Mouse (Mus musculus) kidney, embryonic 14.5 days (tissue): ENCODE data around the gene Rbm8a. TPM values are rescaled to one million over a fixed set of nuclear protein-coding genes. Genes with fewer than 3 reads are reported as not detected.
"Not testable (repeated sequence)": the region's sequence is repeated elsewhere in the genome, so short reads cannot be mapped to it uniquely, and the experiment has no call there.

Experiments used
- ATAC-seq: fragments of 200-750 bp; cut with Nextera tagmentation; 2 replicates; pipeline ENCODE4 v1.8.0; 2017; ENCODE audit warnings: moderate number of reproducible peaks, mild to moderate bottlenecking, moderate TSS enrichment, moderate library complexity; ENCODE audit not compliant: low FRiP score, low TSS enrichment
- H3K27ac ChIP-seq: fragments of 300-500 bp; sonication (generic); 2 replicates; pipeline ENCODE4 v1.5.1; 2014; ENCODE audit warnings: low read depth, mild to moderate bottlenecking, low read length, moderate library complexity, mixed read lengths
- H3K27me3 ChIP-seq: fragments of 300-500 bp; sonication (generic); 2 replicates; pipeline ENCODE4 v1.6.1; 2014; ENCODE audit warnings: mild to moderate bottlenecking, low read length; ENCODE audit not compliant: control insufficient read depth, insufficient read depth
- H3K36me3 ChIP-seq: fragments of 300-500 bp; sonication (generic); 2 replicates; pipeline ENCODE4 v1.6.1; 2014; ENCODE audit warnings: low read length, mixed read lengths; ENCODE audit not compliant: control insufficient read depth, insufficient read depth
- H3K4me1 ChIP-seq: fragments of 300-500 bp; sonication (generic); 2 replicates; pipeline ENCODE4 v1.6.1; 2014; ENCODE audit warnings: low read length, mixed read lengths; ENCODE audit not compliant: control insufficient read depth, insufficient read depth
- H3K4me2 ChIP-seq: fragments of 300-500 bp; sonication (generic); replicated peaks from 2 replicates; pipeline ENCODE4 v1.6.1; 2014; ENCODE audit warnings: low read depth, mild to moderate bottlenecking, low read length
- H3K4me3 ChIP-seq: fragments of 300-500 bp; sonication (generic); 2 replicates; pipeline ENCODE4 v1.5.1; 2014; ENCODE audit warnings: mild to moderate bottlenecking, low read length
- H3K9ac ChIP-seq: fragments of 300-500 bp; sonication (generic); 2 replicates; pipeline ENCODE4 v1.6.1; 2014; ENCODE audit warnings: low read depth, mild to moderate bottlenecking, low read length, moderate library complexity
- H3K9me3 ChIP-seq: fragments of 300-500 bp; sonication (generic); 2 replicates; pipeline ENCODE4 v1.6.1; 2016; ENCODE audit warnings: low read length; ENCODE audit not compliant: control insufficient read depth
- WGBS: fragments of 180-500 bp; shearing (Covaris S2); extraction: QIAGEN DNeasy Blood & Tissue Kit; methylation state at CpG from one replicate; pipeline ENCODE4 v1.1.7; 2014; 5-methylcytosine and 5-hydroxymethylcytosine counted together
- polyA plus RNA-seq: library from polyadenylated mRNA; unstranded; fragments of >200 nt; fragmentation: Nextera tagmentation; extraction: Ambion mirVana; gene quantifications from 2 replicates; pipeline ENCODE4 v1.2.1, GENCODE M21; 2014

The Rbm8a gene
- polyA plus RNA-seq, 1 experiment from 2014 or later = 167 TPM

DNA sequence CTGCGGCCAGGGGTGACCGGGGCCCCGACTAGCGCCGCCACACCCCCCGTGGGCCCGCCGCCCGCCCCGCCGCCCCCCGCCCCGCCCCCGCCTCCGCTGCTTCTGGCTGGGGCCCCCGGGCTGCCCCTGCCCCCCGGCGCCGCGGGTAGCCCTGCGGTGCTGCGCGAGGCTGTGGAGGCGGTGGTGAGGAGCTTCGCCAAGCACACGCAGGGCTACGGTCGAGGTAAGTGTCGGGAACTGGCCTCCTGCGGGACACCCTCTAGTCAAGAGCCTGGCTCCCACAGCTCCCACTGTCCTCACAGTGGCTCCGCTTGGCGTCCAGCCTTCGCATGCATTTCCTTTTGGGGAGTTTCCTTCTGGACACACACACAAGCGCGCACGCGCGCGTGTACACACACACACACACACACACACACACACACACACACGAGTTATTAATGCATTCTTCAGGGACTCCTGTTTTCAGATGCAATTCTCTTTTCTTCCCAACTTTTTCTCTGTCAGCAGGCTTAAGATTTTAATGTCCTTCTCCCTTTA lies 28.4 kb upstream of the Rbm8a start:
- Histone ChIP-seq H3K27me3 (peaks cover 24% of the 10 kb centered on the region), H3K9me3 (no peaks in the 10 kb centered on the region), H3K36me3 (no peaks in the 10 kb centered on the region), H3K4me2 (peak overlapping the region; percentile 86), H3K4me1 (peaks cover 30% of the 10 kb centered on the region), H3K27ac (peak overlapping the region; percentile 88; the same call in 1 of the 2 replicates), H3K4me3 (peak overlapping the region; percentile 65), H3K9ac (peak overlapping the region; percentile 81)
- peak; percentile 70 for ATAC-seq
- under 1% methylated on average over 17 of the region's 40 CpGs for WGBS

GRCm38 (mm10) chr3:96601941-96602703 lies 27.6 kb upstream of the Rbm8a start:
- peak overlapping the region; percentile 81 for H3K9ac ChIP-seq
- WGBS = 24% methylated on average over 10 of the region's 10 CpGs
- ATAC-seq = no peak
- peak overlapping the region; percentile 65 for H3K4me3 ChIP-seq
- peaks cover 22% of the 10 kb centered on the region for H3K4me1 ChIP-seq
- H3K9me3 ChIP-seq = no peaks in the 10 kb centered on the region
- H3K4me2 ChIP-seq = peak overlapping the region; percentile 86
- peak overlapping the region; percentile 88; the same call in 1 of the 2 replicates for H3K27ac ChIP-seq
- peaks cover 17% of the 10 kb centered on the region for H3K27me3 ChIP-seq
- H3K36me3 ChIP-seq = no peaks in the 10 kb centered on the region

DNA sequence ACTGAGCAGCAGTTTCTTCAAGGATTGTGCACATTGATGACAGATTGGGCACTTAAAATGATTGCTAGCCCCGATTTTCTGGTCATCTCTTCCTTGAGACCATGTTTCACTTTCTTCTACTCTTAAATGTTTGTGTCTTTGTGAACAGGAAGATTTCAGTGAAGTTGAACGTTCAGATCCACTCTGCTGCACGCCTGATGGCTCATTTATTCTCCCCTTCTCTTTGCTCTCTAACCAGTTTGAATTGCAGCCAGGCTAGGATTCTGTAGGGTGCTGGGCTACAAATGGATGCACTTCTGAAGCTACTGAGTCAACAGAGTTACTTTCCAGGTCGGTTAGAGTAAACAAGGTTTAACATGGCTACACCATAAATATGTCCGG lies 27.0 kb upstream of the Rbm8a start:
- Histone ChIP-seq H3K36me3 (no peaks in the 10 kb centered on the region), H3K4me3 (peak overlapping the region; percentile 65), H3K9ac (peak overlapping the region; percentile 81; the same call in 1 of the 2 replicates), H3K27me3 (peaks cover 13% of the 10 kb centered on the region), H3K9me3 (no peaks in the 10 kb centered on the region), H3K27ac (peak overlapping the region; percentile 88; the same call in 1 of the 2 replicates), H3K4me1 (peaks cover 16% of the 10 kb centered on the region), H3K4me2 (peak overlapping the region; percentile 86)
- 14% methylated on average over 5 of the region's 5 CpGs for WGBS
- ATAC-seq = no peak

GRCm38 (mm10) chr3:96603311-96603710 lies 26.4 kb upstream of the Rbm8a start:
- Histone ChIP-seq H3K4me2 (peak overlapping the region; percentile 86; the same call in 1 of the 2 replicates), H3K9ac (peak overlapping the region; percentile 81; the same call in 1 of the 2 replicates), H3K4me1 (peaks cover 11% of the 10 kb centered on the region), H3K36me3 (no peaks in the 10 kb centered on the region), H3K27me3 (peaks cover 11% of the 10 kb centered on the region; the same call in 1 of the 2 replicates), H3K27ac (no peak overlapping the region), H3K9me3 (no peaks in the 10 kb centered on the region), H3K4me3 (peak overlapping the region; percentile 65; the same call in 1 of the 2 replicates)
- ATAC-seq = no peak
- WGBS = 61% methylated on average over 5 of the region's 5 CpGs

DNA sequence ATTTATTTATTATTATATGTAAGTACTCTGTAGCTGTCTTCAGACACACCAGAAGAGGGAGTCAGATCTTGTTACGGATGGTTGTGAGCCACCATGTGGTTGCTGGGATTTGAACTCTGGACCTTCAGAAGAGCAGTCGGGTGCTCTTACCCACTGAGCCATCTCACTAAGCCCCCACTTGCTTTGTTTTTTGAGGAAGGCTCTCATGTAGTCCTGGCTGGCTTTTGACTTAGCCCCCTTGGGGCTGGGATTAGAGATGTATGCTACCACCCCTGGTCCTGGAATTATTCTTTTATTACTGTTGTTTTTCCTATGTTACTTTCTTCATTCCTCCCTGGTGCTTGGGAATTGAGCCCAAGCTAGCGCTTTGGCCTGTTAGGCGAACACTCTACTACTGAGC lies 23.7 kb upstream of the Rbm8a start:
- H3K9ac ChIP-seq, H3K27ac ChIP-seq, H3K27me3 ChIP-seq, H3K9me3 ChIP-seq, H3K4me2 ChIP-seq, H3K4me3 ChIP-seq, H3K4me1 ChIP-seq, ATAC-seq, H3K36me3 ChIP-seq: not testable (repeated sequence)
- WGBS = 94% methylated on average over 3 of the region's 4 CpGs

DNA sequence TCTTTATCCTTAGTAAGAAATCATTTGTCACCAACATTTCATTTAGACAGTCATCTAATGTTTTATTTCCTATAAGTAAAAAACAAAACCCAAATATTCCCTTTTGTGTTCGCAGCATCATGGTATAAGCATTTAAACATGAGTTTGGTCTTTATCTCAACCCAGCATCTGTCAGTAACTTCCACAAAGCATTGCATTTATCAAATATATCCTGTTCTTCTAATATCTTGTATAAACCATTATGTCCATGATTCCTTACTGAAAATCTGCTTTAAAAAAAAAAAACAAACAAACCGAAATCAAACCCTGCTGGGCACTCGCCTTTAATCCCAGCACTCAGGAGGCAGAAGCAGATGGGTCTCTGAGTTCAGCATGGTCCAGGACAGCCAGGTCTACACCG lies 23.1 kb upstream of the Rbm8a start:
- 0 out of 2 replicates have a peak, but pooled peaks cover 3% of the 10 kb centered on the region for H3K36me3 ChIP-seq
- no peaks in the 10 kb centered on the region for H3K27me3 ChIP-seq
- H3K27ac ChIP-seq = no peak overlapping the region
- H3K9me3 ChIP-seq = no peaks in the 10 kb centered on the region
- H3K4me1 ChIP-seq = peaks cover 7% of the 10 kb centered on the region
- ATAC-seq = no peak
- H3K9ac ChIP-seq = no peak overlapping the region
- WGBS = 92% methylated on average over 4 of the region's 4 CpGs
- no peak overlapping the region for H3K4me3 ChIP-seq
- H3K4me2 ChIP-seq = no peak overlapping the region

DNA sequence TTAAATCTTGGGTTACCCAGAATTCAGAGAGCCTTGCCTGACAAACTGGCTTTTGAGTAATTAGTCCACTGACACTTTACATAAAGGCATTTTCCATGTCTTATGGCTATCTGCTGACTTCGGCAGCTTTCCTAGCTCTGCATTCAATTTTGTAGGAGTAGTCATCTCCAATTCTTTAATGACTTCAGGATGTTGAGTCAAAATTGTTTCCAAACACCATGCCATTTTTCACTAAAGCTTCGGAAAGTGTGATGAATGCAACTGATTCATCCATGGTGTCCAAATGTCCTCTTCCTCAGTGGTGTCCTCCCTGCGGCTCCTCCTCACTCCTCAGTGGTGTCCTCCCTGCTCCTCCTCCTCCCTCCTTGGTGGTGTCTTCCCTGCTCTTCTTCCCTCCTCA lies 11.8 kb upstream of the Rbm8a start:
- H3K9ac ChIP-seq = no peak overlapping the region
- no peaks in the 10 kb centered on the region for H3K27me3 ChIP-seq
- H3K36me3 ChIP-seq = peaks cover 37% of the 10 kb centered on the region
- H3K4me1 ChIP-seq = no peaks in the 10 kb centered on the region
- H3K9me3 ChIP-seq = no peaks in the 10 kb centered on the region
- WGBS = 97% methylated on average over 3 of the region's 3 CpGs
- no peak overlapping the region for H3K4me2 ChIP-seq
- H3K4me3 ChIP-seq = no peak overlapping the region
- no peak overlapping the region for H3K27ac ChIP-seq
- ATAC-seq = no peak

DNA sequence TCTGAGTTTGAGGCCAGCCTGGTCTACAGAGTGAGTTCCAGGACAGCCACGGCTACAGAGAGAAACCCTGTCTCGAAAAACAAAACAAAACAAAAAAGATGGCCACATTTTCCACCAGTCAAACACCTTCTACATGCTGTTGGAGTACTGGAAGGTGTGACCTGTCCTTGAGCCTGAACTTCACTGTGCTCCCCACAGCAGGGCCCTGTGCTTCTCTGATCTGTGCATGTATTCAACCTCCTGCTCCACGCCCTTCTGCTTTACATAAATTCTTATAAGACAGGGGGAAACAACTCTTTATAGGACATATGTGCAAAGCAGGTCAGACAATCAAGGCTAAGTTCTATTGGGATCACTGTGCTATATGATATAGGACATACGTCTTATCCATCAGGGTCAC lies 6.5 kb upstream of the Rbm8a start:
- H3K27ac ChIP-seq = no peak overlapping the region
- 94% methylated on average over 4 of the region's 4 CpGs for WGBS
- no peaks in the 10 kb centered on the region for H3K9me3 ChIP-seq
- H3K4me3 ChIP-seq = no peak overlapping the region
- H3K27me3 ChIP-seq = no peaks in the 10 kb centered on the region
- H3K9ac ChIP-seq = no peak overlapping the region
- no peak for ATAC-seq
- no peaks in the 10 kb centered on the region for H3K4me1 ChIP-seq
- H3K36me3 ChIP-seq = peaks cover 27% of the 10 kb centered on the region
- no peak overlapping the region for H3K4me2 ChIP-seq

- H3K36me3 ChIP-seq = peaks cover 28% of the 10 kb centered on the region
- H3K9me3 ChIP-seq = no peaks in the 10 kb centered on the region
- ATAC-seq = no peak
- no peak overlapping the region for H3K27ac ChIP-seq
- no peaks in the 10 kb centered on the region for H3K27me3 ChIP-seq
- H3K4me3 ChIP-seq = no peak overlapping the region
- H3K9ac ChIP-seq = no peak overlapping the region
- H3K4me1 ChIP-seq = peaks cover 19% of the 10 kb centered on the region; the same call in 1 of the 2 replicates
- H3K4me2 ChIP-seq = no peak overlapping the region
Observed at GRCm38 (mm10) chr3:96632058-96632457, 2.3 kb downstream of the Rbm8a start.
